Mouse (Mus musculus) layer of hippocampus, postnatal 10 days (tissue): ENCODE results near the gene Acy3. TPM values are rescaled to one million over a fixed set of nuclear protein-coding genes. Genes with fewer than 3 reads are reported as not detected.
"Not testable (repeated sequence)": the region's sequence is repeated elsewhere in the genome, so short reads cannot be mapped to it uniquely, and the experiment has no call there.

Source experiments
- DNase-seq, 2 experiments: peaks; one replicate each; pipeline ENCODE4 v3.0.0; 2021; ENCODE audit warnings: low spot score in 2 of 2
- total RNA-seq, 2 experiments: library from RNA; stranded (reverse); gene quantifications; 2 replicates each; pipeline ENCODE4 v1.2.3; 2021

The Acy3 gene
- total RNA-seq, 2 experiments from 2014 or later, result 1.9 to 2.2 TPM

DNA sequence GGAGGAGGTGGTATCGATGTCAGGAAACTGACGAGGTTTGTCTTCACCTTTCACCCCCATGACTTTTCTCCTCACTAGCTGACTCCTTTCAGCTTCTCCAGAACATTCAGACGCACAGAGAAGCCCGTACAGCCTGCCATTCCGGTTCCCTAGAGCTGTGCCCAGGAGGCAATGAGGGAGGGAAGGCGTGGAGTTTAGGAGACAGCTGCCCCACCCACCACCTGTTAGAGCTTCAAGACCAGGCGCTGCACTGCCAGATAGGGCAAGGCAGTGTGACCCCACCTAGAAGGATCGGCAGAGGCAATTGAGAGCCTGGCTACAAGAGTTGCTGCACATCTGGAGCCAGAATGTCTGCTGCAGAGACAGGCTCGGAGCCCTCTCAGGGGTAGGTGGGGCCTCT lies 14.1 kb upstream of the Acy3 start, which contains the start of gene Aldh3b2:
Aldh3b2 (plus strand) TSS at position 100 of the 400 bp plus-strand sequence.
- DNase-seq, result no peak

DNA sequence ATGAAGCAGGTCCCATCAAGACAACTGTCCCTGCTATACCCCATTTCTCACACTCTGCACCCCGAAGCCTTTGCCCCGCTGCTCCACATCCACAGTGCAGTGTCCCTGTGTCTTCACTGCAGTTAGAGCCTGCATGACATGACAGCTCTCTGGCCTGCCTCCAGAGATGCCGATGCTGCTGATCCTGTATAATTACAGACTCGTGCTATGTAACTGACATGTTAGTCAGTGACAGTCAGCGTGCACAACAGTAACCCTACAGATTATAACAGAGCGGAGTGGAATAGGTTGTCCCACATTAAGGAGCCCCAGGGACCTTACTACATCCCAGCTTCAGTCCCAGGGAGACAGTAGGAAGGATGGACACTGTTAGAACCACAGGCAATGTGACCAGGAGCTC lies 11.8 kb upstream of the Acy3 start:
- not testable (repeated sequence) for DNase-seq

DNA sequence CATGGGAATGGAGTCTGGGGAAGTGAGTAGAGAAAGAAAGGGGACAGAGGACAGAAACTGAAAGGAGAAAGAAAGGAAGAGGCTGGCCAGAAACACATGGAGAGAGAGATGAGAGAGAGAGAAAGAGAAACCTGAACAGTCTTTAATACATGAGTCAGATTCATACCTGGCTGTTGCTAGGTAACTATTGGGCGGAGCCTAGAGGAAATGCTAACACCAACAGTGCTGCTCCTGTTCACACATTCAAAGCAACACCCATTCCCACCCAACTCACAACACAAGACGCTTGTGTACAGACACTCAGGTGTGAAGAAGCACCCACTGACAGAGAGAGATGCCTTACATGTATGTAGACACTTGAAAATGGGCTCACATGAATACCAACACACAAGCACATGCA lies 10.5 kb upstream of the Acy3 start:
- no peak for DNase-seq

DNA sequence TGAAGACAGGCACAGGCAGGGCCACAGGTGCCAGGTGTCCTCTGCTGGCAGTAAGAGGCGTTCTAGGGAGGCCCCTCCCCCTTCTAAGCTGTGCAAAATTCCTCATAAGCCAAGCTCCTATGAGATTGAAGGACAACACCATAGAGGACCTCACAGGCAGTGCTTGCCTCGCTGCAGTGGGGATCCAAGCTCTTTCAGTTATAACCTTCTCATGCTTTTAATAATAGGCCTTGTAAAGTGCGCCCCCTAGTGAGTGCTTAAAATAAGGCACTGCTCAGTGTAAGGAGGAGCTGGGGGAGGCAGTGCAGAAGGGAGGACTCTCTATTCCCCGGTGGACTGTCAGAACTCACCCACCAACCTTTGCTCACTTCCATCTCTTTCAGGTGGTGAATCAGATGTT lies 6.1 kb upstream of the Acy3 start:
- DNase-seq, result peak; percentile 82 to 85

DNA sequence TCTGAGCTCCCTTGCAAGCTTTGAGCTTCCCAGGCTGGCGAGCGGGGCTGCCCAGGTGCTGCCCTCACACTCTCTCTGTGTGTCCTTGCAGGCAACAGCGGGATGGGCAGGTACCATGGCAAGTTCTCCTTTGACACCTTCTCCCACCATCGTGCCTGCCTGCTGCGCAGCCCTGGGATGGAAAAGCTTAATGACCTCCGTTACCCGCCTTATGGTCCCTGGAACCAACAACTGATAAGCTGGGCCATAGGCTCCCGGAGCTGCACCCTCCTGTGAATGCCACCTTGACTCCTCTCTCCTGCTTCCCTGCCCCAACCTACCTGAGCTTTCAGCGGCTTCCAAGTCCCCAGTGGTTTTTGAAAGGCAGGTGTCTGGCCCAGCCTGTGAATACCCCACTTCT lies 5.5 kb upstream of the Acy3 start:
- DNase-seq, result no peak

DNA sequence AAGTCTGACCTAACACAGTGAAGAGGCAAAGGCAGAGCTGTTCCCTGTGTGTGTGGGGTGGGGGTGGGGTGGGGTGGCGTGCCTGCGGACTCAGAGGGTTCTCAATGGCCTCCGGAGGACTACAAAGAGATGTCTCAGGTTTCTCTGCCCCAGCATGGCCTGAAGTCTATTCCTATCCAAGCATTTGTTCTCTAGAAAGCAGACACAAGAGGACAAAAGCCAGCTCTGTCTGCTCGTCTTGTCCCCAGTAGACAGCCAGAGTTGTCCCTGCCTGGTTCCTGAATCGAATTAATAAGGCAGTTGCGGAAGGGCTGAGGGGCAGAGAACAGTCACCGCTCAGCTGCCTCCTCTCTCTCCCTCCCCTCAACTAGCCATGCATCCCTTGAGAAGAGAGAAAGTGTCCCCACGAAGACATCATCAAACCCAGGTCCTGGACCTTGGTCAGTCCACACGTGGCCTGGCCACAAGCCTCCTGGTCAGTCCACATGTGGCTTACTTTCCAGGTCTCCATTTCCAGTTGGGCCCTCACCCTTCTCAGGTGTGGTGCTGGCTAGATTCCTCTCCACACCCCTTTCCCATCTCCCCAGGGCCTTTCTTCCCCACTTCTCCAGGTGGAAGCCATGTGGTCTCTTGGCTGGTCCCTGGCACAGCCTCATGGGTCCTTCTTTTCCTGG lies 2.7 kb upstream of the Acy3 start:
- no peak for DNase-seq

DNA sequence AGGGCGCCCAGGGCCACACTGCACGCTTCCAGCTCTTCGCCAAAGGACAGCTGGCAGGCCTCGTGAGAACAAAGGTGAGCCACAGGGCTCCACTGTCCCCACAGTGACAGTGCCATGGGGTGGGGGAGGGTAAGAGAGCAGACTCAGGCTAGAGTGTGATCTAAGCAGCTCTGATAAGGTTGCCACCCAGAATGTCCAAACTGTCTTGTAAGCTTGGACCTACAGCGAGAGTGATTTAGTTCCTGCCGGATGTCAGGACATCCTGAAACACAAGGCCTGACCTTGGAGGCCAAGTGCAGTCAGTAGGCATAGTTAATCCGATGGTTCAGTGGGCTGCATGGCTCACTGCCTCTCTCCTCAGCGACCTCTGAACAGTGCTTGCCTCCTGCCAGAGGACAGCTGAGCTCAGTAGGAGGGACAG lies 1.1 kb upstream of the Acy3 start:
- no peak for DNase-seq

DNA sequence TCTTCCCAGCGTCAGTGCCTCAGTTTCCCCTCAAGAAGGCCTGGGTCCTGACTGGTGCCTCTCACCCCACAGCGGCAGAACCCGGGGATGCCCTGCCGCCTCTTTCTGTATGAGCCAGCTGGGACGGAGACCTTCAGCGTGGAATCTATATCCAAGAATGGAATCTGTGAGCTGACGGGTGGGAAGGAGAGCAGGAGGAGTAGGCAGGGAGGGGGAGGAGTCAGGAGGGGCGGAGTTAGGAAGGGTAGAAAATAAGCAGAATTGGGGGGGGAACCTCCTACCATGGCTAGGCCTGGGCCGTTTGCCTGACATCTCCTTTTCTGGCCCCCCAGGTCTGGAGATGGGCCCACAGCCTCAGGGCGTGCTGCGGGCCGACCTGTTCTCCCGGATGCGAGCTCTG lies 1.7 kb downstream of the Acy3 start:
- no peak for DNase-seq

DNA sequence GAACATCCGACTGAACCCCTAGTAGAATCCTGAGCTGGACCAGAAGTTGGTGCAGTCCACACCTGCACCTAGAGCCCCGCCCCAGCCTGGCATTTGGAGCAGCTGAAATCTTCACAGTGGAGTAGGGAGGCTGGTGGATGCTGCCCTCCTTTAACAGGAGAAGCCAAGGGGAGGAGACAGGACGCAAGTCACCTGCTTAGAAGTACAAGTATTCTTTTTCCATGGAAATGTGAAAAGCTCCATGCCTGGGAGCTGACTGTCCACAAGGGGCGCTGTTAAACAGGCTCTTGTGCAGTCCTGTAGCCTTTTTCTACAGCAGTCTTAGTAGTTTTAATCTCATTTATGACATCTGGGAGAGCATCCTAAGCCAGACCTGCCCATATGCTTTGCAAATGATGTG lies 2.4 kb downstream of the Acy3 start:
- DNase-seq, result no peak

DNA sequence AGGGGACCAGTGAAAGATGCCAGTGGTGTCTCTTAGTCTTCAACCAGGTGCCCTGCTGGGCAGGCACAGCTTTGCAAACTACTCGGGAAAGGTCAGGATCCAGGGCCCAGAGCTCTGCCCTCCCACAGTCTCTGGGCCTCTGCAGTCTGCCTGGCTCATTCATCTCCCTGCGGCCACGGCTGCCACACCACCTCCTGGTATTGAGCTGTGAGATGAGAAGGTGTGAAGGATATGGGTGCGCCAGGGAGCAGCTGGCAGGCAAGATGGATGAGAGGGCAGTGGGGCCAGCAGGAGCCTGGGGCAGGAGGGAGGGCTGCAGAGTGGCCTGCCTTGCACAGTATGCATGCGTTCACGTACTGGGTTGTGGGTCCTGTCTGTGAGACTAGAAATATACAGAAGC lies 4.4 kb downstream of the Acy3 start:
- DNase-seq, result no peak

DNA sequence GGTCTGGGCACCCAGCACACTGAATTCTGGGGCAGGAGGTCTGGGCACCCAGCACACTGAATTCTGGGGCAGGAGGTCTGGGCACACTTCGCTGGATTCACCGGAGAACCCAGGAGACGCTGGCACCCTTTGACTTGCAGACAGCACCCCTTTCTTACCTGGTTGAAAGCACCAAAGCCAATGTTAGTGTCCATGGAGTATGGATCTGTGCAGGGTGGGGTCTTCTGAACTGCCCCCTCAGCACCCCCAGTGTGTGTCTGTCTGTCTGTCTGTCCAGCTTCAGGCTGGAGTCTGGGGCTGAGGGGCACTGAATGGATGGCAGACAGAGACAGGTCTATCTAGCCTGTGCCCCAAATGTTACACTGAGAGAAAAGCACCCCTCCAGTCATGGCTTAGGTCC lies 5.2 kb downstream of the Acy3 start:
- no peak for DNase-seq

DNA sequence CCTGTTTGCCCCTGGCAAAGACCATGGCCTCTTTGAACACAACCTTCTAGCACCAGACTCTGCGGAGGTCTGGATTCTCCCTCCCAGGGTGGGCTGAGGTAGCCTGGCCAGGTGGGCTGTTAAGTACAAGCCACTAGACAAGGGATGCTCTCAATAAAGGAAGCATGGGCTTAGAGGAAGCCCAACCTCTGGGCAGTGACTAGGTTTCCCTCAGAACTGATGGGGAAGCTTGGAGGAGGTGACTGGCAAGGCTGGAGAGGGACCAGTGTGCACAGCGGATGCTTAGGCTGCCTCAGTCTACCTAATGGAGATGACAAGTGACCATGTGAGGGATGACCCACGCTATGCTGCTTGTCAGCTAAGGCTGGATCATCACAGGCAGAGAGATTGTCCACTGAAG lies 5.6 kb downstream of the Acy3 start:
- DNase-seq, result no peak

DNA sequence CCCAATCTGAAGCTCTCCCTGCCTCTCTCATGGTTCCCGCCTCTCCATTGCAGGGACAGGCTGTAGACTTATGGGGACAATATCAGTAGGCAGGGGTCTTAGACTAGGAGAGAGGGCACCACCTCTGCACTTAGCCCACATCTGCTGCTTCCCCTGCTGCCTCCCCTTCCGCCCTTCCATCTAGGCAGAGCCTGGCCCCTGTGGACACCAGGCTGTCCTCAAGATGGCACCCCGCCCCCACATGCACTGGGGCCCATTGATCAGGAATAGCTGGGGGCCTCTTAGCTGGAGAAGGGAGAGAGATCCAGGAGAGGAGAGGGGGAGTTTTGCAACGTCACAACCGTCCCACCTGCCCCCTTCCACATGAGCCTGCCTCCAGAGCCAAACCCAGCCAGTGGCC lies 6.0 kb downstream of the Acy3 start, which contains the start of gene Tbx10:
Tbx10 (plus strand) TSS at position 337 of the 400 bp plus-strand sequence.
- DNase-seq, result no peak

DNA sequence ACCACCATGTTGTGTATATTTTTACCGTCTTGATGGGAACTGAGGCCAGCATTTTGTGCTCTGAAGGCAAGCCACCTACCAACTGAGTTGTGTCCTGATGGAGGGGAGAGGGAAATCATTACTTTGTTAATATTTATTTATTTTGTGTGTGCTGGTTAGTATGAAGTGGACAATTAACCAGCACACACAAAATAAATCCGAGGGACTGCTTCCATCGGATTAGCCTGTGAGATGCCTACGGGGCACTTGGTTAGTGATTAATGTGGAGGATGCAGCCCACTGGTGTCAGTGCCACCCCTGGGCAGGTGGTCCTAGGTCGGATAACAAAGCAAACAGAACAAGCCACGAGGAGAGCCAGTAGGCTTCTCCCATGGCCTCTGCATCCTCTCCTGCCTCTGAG lies 8.6 kb downstream of the Acy3 start:
- DNase-seq, result no peak

DNA sequence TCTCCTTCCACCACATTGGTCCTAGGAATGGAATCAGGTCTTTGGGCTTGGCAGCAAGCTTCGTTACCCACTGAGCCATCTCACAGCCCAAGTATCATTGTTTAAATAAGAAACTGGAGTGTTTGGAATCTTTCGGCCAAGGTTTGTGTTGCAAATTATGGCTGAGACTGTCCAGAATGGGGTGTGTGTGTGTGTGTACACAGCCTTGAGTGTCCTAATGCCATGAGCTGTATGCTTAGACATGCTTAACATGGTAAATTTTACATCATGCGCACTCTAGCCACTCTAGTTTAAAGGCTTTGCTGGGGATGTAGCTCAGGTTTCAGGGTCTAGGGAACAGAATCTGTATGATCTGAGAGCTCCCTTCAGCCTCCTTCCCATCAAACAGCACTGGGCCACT lies 9.1 kb downstream of the Acy3 start:
- DNase-seq, result no peak

DNA sequence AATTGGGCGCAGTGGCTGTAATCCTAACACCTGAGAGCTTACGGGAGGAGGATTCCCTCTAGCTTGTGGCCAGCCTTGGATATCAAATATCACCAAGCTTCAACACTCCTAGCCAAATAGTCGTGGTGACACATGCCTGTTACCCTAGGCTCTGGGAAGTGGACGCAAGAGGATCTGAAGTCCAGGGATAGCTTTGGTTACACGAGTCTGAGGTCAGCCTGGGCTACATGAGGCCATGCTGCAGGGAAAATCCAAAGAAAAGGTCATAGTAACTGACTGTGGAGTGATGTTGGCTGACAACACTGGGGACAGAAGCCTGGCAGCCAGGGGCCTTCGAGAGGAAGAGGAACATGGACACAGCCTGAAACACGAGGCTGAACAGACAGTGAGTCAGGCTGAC lies 9.7 kb downstream of the Acy3 start:
- no peak for DNase-seq

DNA sequence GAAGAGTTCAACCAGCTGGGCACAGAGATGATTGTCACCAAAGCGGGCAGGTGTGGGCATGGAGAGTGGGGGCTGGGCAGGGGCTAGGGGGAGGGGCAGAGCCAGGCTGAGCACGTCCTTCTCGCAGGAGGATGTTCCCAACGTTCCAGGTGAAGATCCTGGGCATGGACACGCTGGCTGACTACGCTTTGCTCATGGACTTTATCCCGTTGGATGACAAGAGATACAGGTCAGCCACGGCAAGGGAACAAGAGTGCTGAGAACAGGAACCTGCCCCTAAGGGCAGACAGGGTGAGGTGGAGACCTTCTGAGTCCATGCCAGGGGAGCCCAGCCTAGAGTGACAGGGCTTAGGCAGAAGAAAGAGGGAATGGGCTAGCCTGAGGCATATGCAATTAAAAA lies 10.4 kb downstream of the Acy3 start:
- DNase-seq, result no peak

DNA sequence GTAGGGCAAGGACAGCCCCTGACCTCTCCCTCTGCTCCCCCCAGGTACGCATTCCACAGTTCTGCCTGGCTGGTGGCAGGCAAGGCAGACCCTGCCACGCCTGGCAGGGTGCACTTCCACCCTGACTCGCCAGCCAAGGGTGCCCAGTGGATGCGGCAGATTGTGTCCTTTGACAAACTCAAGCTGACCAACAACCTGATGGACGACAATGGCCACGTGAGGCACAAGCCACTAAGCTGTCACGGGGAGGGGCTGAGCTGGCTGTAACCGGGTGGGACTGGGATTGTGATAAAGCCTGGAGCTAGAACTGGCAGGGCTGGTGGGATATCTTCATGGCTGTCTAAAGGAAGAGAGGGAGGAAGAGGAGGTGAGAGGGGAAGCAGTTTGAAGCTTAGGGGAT lies 10.9 kb downstream of the Acy3 start:
- DNase-seq, result no peak

DNA sequence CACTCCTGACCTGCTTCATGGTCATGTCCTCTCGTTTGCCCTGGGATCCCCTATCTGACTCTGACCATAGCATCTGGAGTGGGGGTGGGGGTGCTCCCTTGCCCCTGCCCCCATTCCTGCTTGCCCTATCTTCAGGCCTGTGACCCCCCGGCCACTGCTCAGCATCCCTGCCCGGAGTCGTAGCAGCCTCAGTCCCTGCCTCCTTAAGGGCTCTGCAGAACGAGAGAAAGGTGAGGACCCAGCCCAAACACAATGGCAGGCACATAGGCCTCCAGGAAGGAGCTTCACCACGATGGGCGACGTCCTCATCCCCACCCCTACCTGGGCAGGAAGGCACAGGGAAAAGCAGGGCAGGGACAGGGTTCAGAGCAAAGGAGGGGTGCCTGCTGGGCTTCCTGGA lies 12.0 kb downstream of the Acy3 start:
- DNase-seq, result no peak

DNA sequence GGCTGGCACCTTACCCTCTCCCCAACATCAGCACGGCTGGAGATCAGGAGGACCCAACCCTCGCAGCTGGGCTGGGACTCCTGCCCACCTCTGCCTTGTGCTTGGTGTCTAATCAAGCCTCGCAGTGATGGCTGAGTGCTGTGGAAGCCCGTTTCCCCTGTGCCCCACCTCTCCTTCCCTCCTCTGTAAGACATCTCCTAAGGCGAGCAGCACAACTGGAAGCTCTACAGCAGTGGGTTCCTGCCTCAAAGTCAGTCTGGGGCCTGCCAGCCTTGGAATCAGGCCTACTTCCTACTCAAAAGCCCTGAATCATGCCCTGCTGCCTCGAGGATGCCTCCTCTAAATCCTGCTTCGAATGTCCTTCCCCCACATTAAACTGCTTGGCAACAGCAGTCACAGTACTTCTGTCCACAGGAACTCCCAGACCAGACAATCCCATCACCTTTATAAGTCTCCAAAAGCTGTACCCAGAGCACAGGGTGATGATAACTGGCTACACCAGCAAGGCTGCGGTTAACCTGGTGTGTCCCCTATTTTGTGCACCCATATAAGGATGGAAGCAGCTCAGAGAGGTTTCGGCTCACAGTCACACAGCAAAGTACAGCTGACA lies 12.9 kb downstream of the Acy3 start:
- DNase-seq, result no peak

DNA sequence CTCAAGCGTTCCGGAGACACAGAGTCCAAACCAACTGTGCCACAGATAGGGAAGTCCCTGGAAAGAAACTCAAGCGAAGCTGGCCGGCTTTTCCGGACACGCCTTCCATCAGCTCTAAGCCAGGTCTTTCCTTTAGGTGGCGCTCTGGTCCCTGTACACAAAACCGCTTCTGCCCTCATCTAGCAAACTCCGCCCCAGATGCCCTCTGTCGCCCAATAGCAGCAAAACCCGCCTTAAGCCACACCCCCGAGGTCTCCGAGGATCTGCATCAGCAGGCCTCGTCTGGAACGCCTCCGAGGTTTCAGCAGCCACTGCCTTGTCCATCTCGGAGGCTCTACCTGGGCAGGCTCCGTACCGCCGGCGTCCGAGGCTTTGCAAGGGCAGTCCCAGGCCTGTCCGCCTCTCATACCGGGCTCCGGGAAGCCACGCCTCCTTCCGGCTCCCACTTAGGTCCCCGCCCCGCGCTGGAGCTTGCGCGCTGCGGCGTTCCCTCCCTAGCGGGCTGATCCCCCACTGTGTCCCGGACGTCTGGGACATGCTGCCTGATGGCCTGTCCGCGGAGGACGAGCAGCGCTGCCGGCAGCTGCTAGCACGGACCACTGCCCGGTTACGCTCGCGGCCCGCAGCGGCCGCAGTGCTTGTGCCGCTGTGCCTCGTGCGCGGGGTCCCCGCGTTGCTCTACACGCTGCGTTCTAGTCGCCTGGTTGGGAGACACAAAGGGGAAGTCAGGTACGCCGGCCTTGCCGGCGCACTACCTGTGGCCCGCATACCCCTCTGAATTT lies 13.9 kb downstream of the Acy3 start, which contains the start of the genes Nudt8 and Gm49405:
Nudt8 (plus strand) TSS at position 462 of the 782 bp plus-strand sequence.
Gm49405 (plus strand) TSS at position 508 of the 782 bp plus-strand sequence.
- DNase-seq, result peak; percentile 95 to 96

DNA sequence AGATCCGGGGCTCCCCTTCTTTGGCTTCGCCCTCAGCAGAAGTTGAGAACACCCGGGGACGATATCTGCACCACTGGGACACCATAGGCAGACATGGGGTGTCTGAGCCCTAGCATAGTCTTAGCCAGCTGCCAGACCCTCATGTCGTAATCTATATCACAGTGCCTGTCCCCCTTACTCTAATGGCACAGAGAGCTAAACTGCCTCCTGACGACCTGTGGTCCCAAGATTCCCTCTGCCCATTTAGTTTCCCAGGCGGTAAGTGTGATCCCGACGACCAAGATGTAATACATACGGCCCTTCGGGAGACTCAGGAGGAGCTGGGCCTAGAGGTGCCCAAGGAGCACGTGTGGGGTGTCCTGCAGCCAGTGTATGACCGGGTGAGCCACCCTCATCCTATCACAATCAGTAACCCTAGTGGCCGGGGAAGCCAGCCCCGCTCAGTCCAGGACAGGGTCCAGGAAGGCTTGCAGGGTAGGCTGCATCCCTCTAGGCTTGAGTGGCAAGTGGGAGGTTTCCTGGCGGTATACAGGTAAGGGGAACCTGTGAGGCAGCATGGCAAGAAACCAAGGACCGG lies 14.7 kb downstream of the Acy3 start:
- no peak for DNase-seq
